Mouse (Mus musculus) heart, adult 2 months (tissue): ENCODE data around the gene Tfdp2.

ENCODE experiments used
- CTCF ChIP-seq: fragments of 200-600 bp; IDR thresholded peaks from 2 replicates; pipeline ENCODE4 v1.8.1; 2022; ENCODE audit warnings: antibody characterized with exemption, mild to moderate bottlenecking, moderate library complexity
- EP300 ChIP-seq: fragments of 200-500 bp; IDR thresholded peaks from 2 replicates; pipeline ENCODE4 v1.6.1; 2011; ENCODE audit warnings: low read depth, low read length, control low read depth; ENCODE audit not compliant: insufficient read depth
- POLR2A ChIP-seq: fragments of 200-500 bp; IDR thresholded peaks from 2 replicates; pipeline ENCODE4 v1.6.1; 2011; ENCODE audit warnings: mild to moderate bottlenecking, low read depth, low read length, control low read depth; ENCODE audit not compliant: insufficient read depth

GRCm38 (mm10) chr9:96160767-96161166 lies 35.3 kb upstream of the Tfdp2 start:
- TF ChIP-seq CTCF: no peak
- no peak for TF ChIP-seq EP300
- TF ChIP-seq POLR2A: no peak
